Mouse (Mus musculus) CH12.LX (cell line): ENCODE measurements around the gene Pik3c2b. TPM values are rescaled to one million over a fixed set of nuclear protein-coding genes. Genes with fewer than 3 reads are reported as not detected.
A peak's percentile ranks its signal among the peaks of the same experiment; 100 is the strongest.

ENCODE experiments used
- DNase-seq: peaks from one replicate; pipeline ENCODE4 v3.0.0-alpha.2; 2013; ENCODE audit errors: extremely low read depth
- H3K27ac ChIP-seq: 2 replicates; pipeline ENCODE4 v1.5.1; 2012; ENCODE audit warnings: low read depth, mild to moderate bottlenecking, control low read depth, moderate library complexity; ENCODE audit not compliant: insufficient read depth
- H3K27me3 ChIP-seq: replicated peaks from 2 replicates; pipeline ENCODE3; 2012; ENCODE audit warnings: inconsistent platforms
- H3K36me3 ChIP-seq, 2 experiments: replicated peaks in 1 of 2; 2 replicates each; pipeline versions ENCODE3 to v1.6.1; 2012; ENCODE audit warnings: inconsistent platforms in 1 of 2, low read length in 1 of 2, mild to moderate bottlenecking in 1 of 2, mixed read lengths in 1 of 2, moderate library complexity in 1 of 2; ENCODE audit not compliant: control insufficient read depth in 1 of 2, insufficient read depth in 1 of 2
- H3K4me1 ChIP-seq, 2 experiments: 2 replicates each; pipeline ENCODE4 v1.6.1; 2012; ENCODE audit warnings: inconsistent platforms in 1 of 2, moderate library complexity in 1 of 2; ENCODE audit not compliant: insufficient read depth in 2 of 2, control insufficient read depth in 1 of 2
- H3K4me2 ChIP-seq: 2 replicates; pipeline ENCODE4 v1.6.1; 2012; ENCODE audit warnings: low read depth, mild to moderate bottlenecking, control low read depth; ENCODE audit not compliant: poor library complexity, insufficient read depth, severe bottlenecking
- H3K4me3 ChIP-seq, 3 experiments: fragments of 150-350 bp in 1 of 3; sonication (generic) in 1 of 3; replicated peaks in 1 of 3; 2 replicates each; pipeline versions ENCODE3 to v1.5.1; 2011 to 2012; ENCODE audit warnings: low read depth in 2 of 3, low read length in 2 of 3, mild to moderate bottlenecking in 2 of 3, moderate library complexity in 2 of 3, control low read depth in 1 of 3, improper control_type of control experiment in 1 of 3, inconsistent platforms in 1 of 3, mixed read lengths in 1 of 3; ENCODE audit not compliant: poor library complexity in 1 of 3
- H3K79me2 ChIP-seq: replicated peaks from 2 replicates; pipeline ENCODE4 v1.6.1; 2012; ENCODE audit warnings: mild to moderate bottlenecking, moderate library complexity; ENCODE audit not compliant: control insufficient read depth, poor library complexity, insufficient read depth, severe bottlenecking; ENCODE audit errors: extremely low read depth
- H3K9ac ChIP-seq: 2 replicates; pipeline ENCODE4 v1.6.1; 2012; ENCODE audit warnings: low read depth, mild to moderate bottlenecking, control low read depth, moderate library complexity; ENCODE audit not compliant: insufficient read depth
- H3K9me3 ChIP-seq: replicated peaks from 2 replicates; pipeline ENCODE3; 2012; ENCODE audit warnings: low read length, inconsistent platforms, mixed read lengths
- BHLHE40 ChIP-seq: IDR thresholded peaks from 2 replicates; pipeline ENCODE4 v1.6.1; 2011; ENCODE audit warnings: mild to moderate bottlenecking, low read depth, low read length, improper control_type of control experiment
- CHD1 ChIP-seq: IDR thresholded peaks from 2 replicates; pipeline ENCODE4 v1.6.1; 2012; ENCODE audit warnings: low read depth, low read length, improper control_type of control experiment, inconsistent platforms
- E2F4 ChIP-seq: IDR thresholded peaks from 2 replicates; pipeline ENCODE4 v1.6.1; 2011; ENCODE audit warnings: low read depth, low read length, improper control_type of control experiment; ENCODE audit not compliant: insufficient replicate concordance
- EP300 ChIP-seq: IDR thresholded peaks from 2 replicates; pipeline ENCODE4 v1.6.1; 2011; ENCODE audit warnings: low read length, improper control_type of control experiment
- ETS1 ChIP-seq: conservative IDR thresholded peaks from 2 replicates; pipeline ENCODE4 v1.6.1; 2012; ENCODE audit warnings: low read depth, mild to moderate bottlenecking, inconsistent platforms, low read length, improper control_type of control experiment, moderate library complexity
- IRF4 ChIP-seq: IDR thresholded peaks from 2 replicates; pipeline ENCODE4 v1.6.1; 2014; ENCODE audit warnings: low read depth, mild to moderate bottlenecking, inconsistent platforms, low read length, improper control_type of control experiment
- JUN ChIP-seq: IDR thresholded peaks from 2 replicates; pipeline ENCODE4 v1.6.1; 2011; ENCODE audit warnings: low read depth, mild to moderate bottlenecking, low read length, improper control_type of control experiment, moderate library complexity; ENCODE audit not compliant: insufficient read depth
- JUND ChIP-seq: conservative IDR thresholded peaks from 2 replicates; pipeline ENCODE4 v1.6.1; 2011; ENCODE audit warnings: low read depth, low read length, improper control_type of control experiment
- KAT2A ChIP-seq: IDR thresholded peaks from 2 replicates; pipeline ENCODE4 v1.6.1; 2012; ENCODE audit warnings: low read length, improper control_type of control experiment, inconsistent platforms; ENCODE audit not compliant: insufficient replicate concordance
- MAX ChIP-seq: IDR thresholded peaks from 2 replicates; pipeline ENCODE4 v1.6.1; 2011; ENCODE audit warnings: low read length, improper control_type of control experiment
- MAZ ChIP-seq: IDR thresholded peaks from 2 replicates; pipeline ENCODE4 v1.6.1; 2012; ENCODE audit warnings: low read depth, mild to moderate bottlenecking, inconsistent platforms, low read length, improper control_type of control experiment, moderate library complexity
- MXI1 ChIP-seq: IDR thresholded peaks from 2 replicates; pipeline ENCODE4 v1.6.1; 2011; ENCODE audit warnings: mild to moderate bottlenecking, low read depth, low read length, improper control_type of control experiment
- NELFE ChIP-seq: IDR thresholded peaks from 2 replicates; pipeline ENCODE4 v1.6.1; 2011; ENCODE audit warnings: low read depth, low read length, improper control_type of control experiment
- PAX5 ChIP-seq: IDR thresholded peaks from 2 replicates; pipeline ENCODE4 v1.6.1; 2012; ENCODE audit warnings: low read length, inconsistent platforms, mixed read lengths
- POLR2A ChIP-seq: IDR thresholded peaks from 2 replicates; pipeline ENCODE4 v1.6.1; 2011; ENCODE audit warnings: low read depth, mild to moderate bottlenecking, improper control_type of control experiment, low read length
- POLR2AphosphoS2 ChIP-seq: IDR thresholded peaks from 2 replicates; pipeline ENCODE4 v1.6.1; 2011; ENCODE audit warnings: low read depth, low read length, improper control_type of control experiment
- RAD21 ChIP-seq: IDR thresholded peaks from 2 replicates; pipeline ENCODE4 v1.6.1; 2011; ENCODE audit warnings: low read depth, mild to moderate bottlenecking, low read length, improper control_type of control experiment, moderate library complexity
- RCOR1 ChIP-seq: conservative IDR thresholded peaks from 2 replicates; pipeline ENCODE4 v1.6.1; 2012; ENCODE audit warnings: low read depth, mild to moderate bottlenecking, inconsistent platforms, low read length, improper control_type of control experiment
- SIN3A ChIP-seq: IDR thresholded peaks from 2 replicates; pipeline ENCODE4 v1.6.1; 2012; ENCODE audit warnings: low read length, improper control_type of control experiment, inconsistent platforms
- TBP ChIP-seq: conservative IDR thresholded peaks from 2 replicates; pipeline ENCODE4 v1.6.1; 2011; ENCODE audit warnings: low read depth, low read length, improper control_type of control experiment
- USF2 ChIP-seq: conservative IDR thresholded peaks from 2 replicates; pipeline ENCODE4 v1.6.1; 2011; ENCODE audit warnings: low read depth, low read length, improper control_type of control experiment
- ZKSCAN1 ChIP-seq: IDR thresholded peaks from 2 replicates; pipeline ENCODE4 v1.6.1; 2012; ENCODE audit warnings: low read depth, inconsistent platforms, low read length, improper control_type of control experiment, borderline replicate concordance
- ZNF384 ChIP-seq: IDR thresholded peaks from 2 replicates; pipeline ENCODE4 v1.6.1; 2012; ENCODE audit warnings: low read depth, low read length, improper control_type of control experiment, inconsistent platforms
- dilution Hi-C: fragments of 300-500 bp; cut with MboI; formaldehyde crosslinking; loops from 2 replicates; pipeline ENCODE4 v1.14.3; 2020; ENCODE audit warnings: low sequenced_read_pairs; ENCODE audit not compliant: extremely low pct_unique_long_range_greater_than_20kb, extremely low pct_ligation_motif_present
- in situ Hi-C: fragments of 300-500 bp; cut with MboI; formaldehyde crosslinking; loops from 3 replicates; pipeline ENCODE4 v1.14.3; 2019; ENCODE audit warnings: low sequenced_read_pairs, low pct_ligation_motif_present, low pct_unique_long_range_greater_than_20kb, mixed read lengths
- polyA plus RNA-seq: library from polyadenylated mRNA; unstranded; fragments of >175 nt; gene quantifications from 2 replicates; pipeline ENCODE4 v1.2.1, GENCODE M21; 2012; ENCODE audit warnings: low read depth; ENCODE audit not compliant: insufficient read length
- total RNA-seq, 2 experiments: library from RNA; depleted of rRNA; stranded (reverse); fragments of 300-350 nt in 1 of 2; fragments of >200 nt in 1 of 2; gene quantifications; 2 replicates each; pipeline ENCODE4 v1.2.3; 2012 to 2014

The Pik3c2b gene
- total and polyA plus RNA-seq, 3 experiments, result 8.7 to 16.5 (median 12.0) TPM

GRCm38 (mm10) chr1:133014196-133014595 is 31.3 kb upstream of the Pik3c2b start:
- peak overlapping the region; percentile 76 for H3K9ac ChIP-seq
- peaks cover 77% of the 10 kb centered on the region for H3K79me2 ChIP-seq
- peak overlapping the region in 2 of 3 experiments; percentile 1 to 43 for H3K4me3 ChIP-seq
- no peaks in the 10 kb centered on the region for H3K9me3 ChIP-seq
- dilution Hi-C loops, result no loop called here
- H3K4me2 ChIP-seq, result peak overlapping the region; percentile 93
- H3K27me3 ChIP-seq, result no peaks in the 10 kb centered on the region
- H3K27ac ChIP-seq, result peak overlapping the region; percentile 76
- peaks cover 41 to 61% of the 10 kb centered on the region in 2 experiments for H3K36me3 ChIP-seq
- DNase-seq, result no peak
- in situ Hi-C loops, result no loop called here
- H3K4me1 ChIP-seq, result peaks cover 8 to 46% of the 10 kb centered on the region in 2 experiments; a peak in 3 of 4 replicates
- TF ChIP-seq MAZ (no peak), JUND (no peak), POLR2AphosphoS2 (peak; percentile 62; the same call in 1 of the 2 replicates)

GRCm38 (mm10) chr1:133016775-133017428 is 28.6 kb upstream of the Pik3c2b start:
- H3K27ac ChIP-seq, result peak overlapping the region; percentile 74
- H3K4me1 ChIP-seq, result peaks cover 4 to 41% of the 10 kb centered on the region in 2 experiments; a peak in 3 of 4 replicates
- TF ChIP-seq E2F4 (no peak), RAD21 (no peak), ETS1 (no peak), CHD1 (peak; percentile 71; the same call in 1 of the 2 replicates), ZNF384 (peak; percentile 80; the same call in 1 of the 2 replicates), BHLHE40 (no peak), SIN3A (peak; percentile 57; the same call in 1 of the 2 replicates)
- in situ Hi-C loops, result no loop called here
- H3K36me3 ChIP-seq, result peaks cover 28 to 47% of the 10 kb centered on the region in 2 experiments
- H3K9ac ChIP-seq, result peak overlapping the region; percentile 64
- H3K9me3 ChIP-seq, result peaks cover 1% of the 10 kb centered on the region
- peak overlapping the region; percentile 48 to 53 (median 52) for H3K4me3 ChIP-seq
- H3K79me2 ChIP-seq, result peaks cover 66% of the 10 kb centered on the region
- no peaks in the 10 kb centered on the region for H3K27me3 ChIP-seq
- dilution Hi-C loops, result no loop called here
- peak overlapping the region; percentile 71 for H3K4me2 ChIP-seq
- DNase-seq, result no peak

GRCm38 (mm10) chr1:133018580-133018979 is 26.9 kb upstream of the Pik3c2b start:
- H3K9ac ChIP-seq, result peak overlapping the region; percentile 64
- peaks cover 29 to 47% of the 10 kb centered on the region in 2 experiments for H3K36me3 ChIP-seq
- dilution Hi-C loops (no loop called here), in situ Hi-C loops (no loop called here)
- H3K27ac ChIP-seq, result peak overlapping the region; percentile 98
- no peaks in the 10 kb centered on the region for H3K27me3 ChIP-seq
- H3K4me3 ChIP-seq, result peak overlapping the region; percentile 34 to 53 (median 52)
- peaks cover 75% of the 10 kb centered on the region for H3K79me2 ChIP-seq
- DNase-seq, result no peak
- H3K9me3 ChIP-seq, result peaks cover 3% of the 10 kb centered on the region
- H3K4me1 ChIP-seq, result peaks cover 4 to 37% of the 10 kb centered on the region in 2 experiments; a peak in 3 of 4 replicates
- H3K4me2 ChIP-seq, result peak overlapping the region; percentile 90
- TF ChIP-seq JUND (peak; percentile 67), PAX5 (no peak), SIN3A (peak; percentile 21; the same call in 1 of the 2 replicates), USF2 (no peak), ZKSCAN1 (no peak), BHLHE40 (no peak), IRF4 (0 out of 2 replicates have a peak, but pooled peaks have one; percentile 5), MXI1 (no peak), POLR2A (no peak), KAT2A (no peak), CHD1 (no peak), JUN (peak; percentile 36), POLR2AphosphoS2 (no peak), NELFE (no peak), RAD21 (no peak), MAZ (no peak), EP300 (no peak), ZNF384 (no peak), MAX (no peak), ETS1 (no peak), RCOR1 (no peak), TBP (no peak)
